Mouse (Mus musculus): Measurements from ENCODE around the gene Kmt5a. TPM values are rescaled to one million over a fixed set of nuclear protein-coding genes. Genes with fewer than 3 reads are reported as not detected.

Kmt5a gene
- total RNA-seq, 2 experiments from 2014 or later, result 57.6 to 66.0 TPM

DNA sequence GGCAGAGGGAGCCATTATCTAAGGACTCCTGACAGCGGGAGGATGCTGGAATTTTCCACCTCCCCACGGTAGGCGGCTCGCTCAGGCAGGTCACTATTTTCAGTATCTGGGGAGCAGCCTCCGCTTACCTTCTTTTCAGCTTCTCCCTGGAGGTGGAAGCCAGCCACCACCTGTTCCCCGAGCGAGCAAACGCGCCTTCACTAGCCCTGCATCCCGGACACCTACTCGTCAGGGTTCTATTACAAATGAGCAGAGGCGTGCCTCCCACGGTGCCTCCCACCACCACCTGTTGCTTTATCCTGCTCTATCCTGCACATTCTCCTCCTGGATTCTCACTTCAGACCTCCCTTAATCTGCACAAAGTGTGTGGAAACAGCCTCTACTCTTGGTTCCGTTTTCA is 64.0 kb downstream of the Kmt5a start:
- peak; percentile 85 to 97 for DNase-seq (ENCODE audit: low spot score in 2 of 2)
- intact Hi-C loops (cut with DNase I), result loop anchor here (1.0 to 5.0 kb wide), 2 partner anchors 15 to 34 kb away; no protein-coding TSS in a partner anchor

DNA sequence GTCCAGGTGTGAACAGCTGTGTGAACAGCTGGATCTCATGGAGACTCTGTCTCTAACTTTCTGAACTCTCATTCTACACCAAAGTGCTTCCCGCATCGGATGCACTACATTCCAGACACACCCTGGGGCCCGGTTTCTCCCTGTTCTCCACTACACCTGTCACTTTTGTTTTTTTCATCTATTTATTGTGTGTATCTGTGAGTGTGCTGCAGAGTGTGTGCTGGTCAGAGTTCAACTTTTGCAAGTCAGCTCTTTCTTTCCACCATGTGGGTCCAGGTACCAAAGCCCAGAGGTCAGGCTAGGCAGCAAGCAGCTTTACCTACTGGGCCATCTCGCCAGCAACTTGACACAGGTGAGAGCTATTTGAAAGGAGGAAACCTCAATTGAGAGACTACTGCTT is 65.5 kb downstream of the Kmt5a start:
- no peak for DNase-seq (ENCODE audit: low spot score in 2 of 2)
- intact Hi-C loops (cut with DNase I), result no loop called here

DNA sequence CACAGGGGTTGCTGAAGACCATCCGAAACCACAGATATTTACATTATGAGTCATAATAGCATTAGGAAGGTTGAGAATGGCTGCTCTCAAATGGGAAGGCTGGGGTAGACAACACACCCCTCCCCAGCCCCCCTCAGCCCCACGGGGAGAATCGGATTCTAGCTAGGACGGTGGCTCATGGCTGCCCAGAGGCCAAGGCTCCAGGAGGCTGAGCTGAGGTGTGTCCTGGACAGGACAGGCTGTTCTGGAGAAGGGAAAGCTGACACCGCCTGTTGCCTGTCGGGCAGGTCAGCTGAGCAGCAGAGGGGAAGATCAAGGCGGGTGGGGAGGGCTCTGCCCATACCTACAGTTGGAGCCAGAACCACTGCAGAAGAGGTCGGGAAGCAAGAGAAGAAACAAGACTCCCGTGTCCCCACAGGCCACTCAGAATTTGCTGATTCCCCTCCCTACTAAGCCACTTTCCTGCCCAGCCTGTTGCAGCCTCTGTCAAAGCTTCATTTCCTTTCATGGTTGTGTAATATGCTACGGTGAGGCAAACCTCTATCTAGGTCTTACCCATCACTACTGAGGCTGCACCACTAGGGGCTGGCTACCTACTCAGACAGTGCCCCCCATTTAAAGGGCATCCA is 67.1 kb downstream of the Kmt5a start:
- no peak for DNase-seq (ENCODE audit: low spot score in 2 of 2)
- intact Hi-C loops (cut with DNase I), result no loop called here

DNA sequence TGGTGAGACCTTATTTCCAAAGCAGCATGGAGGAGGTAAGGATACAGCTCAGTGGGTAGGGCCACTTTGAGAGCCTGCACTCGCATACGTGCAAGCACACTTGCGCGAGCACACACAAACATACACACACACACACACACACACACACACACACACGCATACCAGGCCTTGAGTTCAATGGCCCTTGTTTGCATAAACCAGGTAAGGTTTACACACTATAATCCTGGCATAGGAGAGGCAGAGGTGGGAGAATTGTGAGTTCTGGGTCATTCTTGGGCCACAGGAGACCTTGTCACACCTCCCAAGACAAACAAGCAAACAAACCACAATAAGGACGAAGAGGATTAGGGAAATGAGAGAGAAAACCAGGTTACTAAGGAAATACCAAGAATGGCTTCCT is 69.5 kb downstream of the Kmt5a start:
- DNase-seq (ENCODE audit: low spot score in 2 of 2), result no peak
- intact Hi-C loops (cut with DNase I), result no loop called here

DNA sequence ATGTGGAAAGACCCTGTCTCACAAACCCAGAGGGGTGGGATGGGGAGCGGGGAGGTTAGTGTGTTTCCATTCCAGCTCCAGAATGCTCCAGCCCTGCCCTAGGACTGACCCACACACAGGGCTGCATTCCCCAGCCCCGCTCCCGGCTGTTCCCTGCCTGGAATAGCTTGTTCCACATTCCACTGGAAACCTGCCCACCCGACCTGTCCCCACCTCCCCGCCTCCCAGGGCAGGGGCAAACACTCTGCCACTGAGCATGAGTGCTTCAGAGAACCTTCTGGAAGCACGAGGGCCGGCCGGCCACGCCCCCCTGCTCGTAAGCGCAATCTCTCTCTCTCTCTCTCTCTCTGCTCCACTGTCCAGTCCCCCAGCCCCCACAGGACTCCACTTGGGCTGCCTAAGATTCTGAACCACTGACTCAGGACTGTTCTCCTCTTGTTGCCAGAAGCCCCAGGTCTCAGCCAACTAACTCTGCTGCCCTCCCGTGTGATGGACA is 70.1 kb downstream of the Kmt5a start:
- intact Hi-C loops (cut with DNase I), result no loop called here

DNA sequence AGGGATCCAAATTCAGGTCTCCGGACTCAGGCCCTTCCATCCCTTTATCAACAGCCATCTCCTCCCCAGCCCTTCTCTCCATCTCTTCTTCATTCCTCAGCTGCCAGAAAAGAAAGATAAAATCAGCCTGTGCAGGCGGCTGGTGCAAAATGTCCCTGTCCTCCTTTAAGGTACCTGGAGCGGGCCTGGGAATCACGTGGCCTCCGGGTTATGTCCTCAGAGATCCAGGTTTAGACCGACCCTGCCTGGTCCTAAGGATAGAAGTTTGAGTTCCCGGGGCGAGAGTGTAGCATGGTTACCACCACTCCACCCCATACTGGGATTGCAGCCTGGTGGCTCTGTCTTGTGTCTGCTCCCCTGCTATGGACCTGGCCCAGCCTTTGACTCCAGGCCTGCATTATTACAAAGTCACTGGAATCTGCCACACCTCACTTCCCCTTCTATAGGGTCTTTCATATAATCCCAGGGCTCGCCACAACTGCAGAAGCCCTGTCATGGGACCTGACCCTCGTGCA is 70.9 kb downstream of the Kmt5a start:
- intact Hi-C loops (cut with DNase I), result no loop called here

More for the DNA sequence above, 70.1 kb downstream of the Kmt5a start:
- no peak for DNase-seq (ENCODE audit: low spot score in 2 of 2)

More for the DNA sequence above, 70.9 kb downstream of the Kmt5a start:
- no peak for DNase-seq (ENCODE audit: low spot score in 2 of 2)

Small RNA genes within 50 kb of the gene (microRNA-seq; reads per million reads assigned to microRNA genes)
- 1.0 to 1.5 reads per million in 2 experiments for gene Gm27486

Other genes with a start within 250 kb of the Kmt5a start
- gene Pitpnm2, start 190.2 kb upstream of the Kmt5a start, total RNA-seq (2021), result 100 to 1,000 TPM; 275 to 292 TPM
- 10 to 100 TPM; 17.5 to 23.1 TPM for gene Mphosph9, start 112.0 kb upstream of the Kmt5a start, total RNA-seq (2021)
- gene 2810006K23Rik, start 111.8 kb upstream of the Kmt5a start, total RNA-seq (2021), result 10 to 100 TPM; 16.4 to 17.5 TPM
- 100 to 1,000 TPM; 154 to 177 TPM for gene Cdk2ap1, start 76.8 kb upstream of the Kmt5a start, total RNA-seq (2021)
- 100 to 1,000 TPM; 162 to 174 TPM for gene Sbno1, start 13.9 kb upstream of the Kmt5a start, total RNA-seq (2021)
- gene Rilpl2, start 38.4 kb downstream of the Kmt5a start, total RNA-seq (2021), result 10 to 100 TPM; 18.6 to 19.7 TPM
- 10 to 100 TPM; 21.0 to 27.2 TPM for gene Snrnp35, start 43.2 kb downstream of the Kmt5a start, total RNA-seq (2021)
- gene Rilpl1, start 91.5 kb downstream of the Kmt5a start, total RNA-seq (2021), result 10 to 100 TPM; 75.2 to 95.7 TPM
- 100 to 1,000 TPM in 1 of 2 experiments, 10 to 100 TPM in 1; 96.4 to 113 TPM for gene Tmed2, start 100.8 kb downstream of the Kmt5a start, total RNA-seq (2021)
- gene Ddx55, start 112.9 kb downstream of the Kmt5a start, total RNA-seq (2021), result 10 to 100 TPM; 22.0 to 27.9 TPM
- gene Eif2b1, start 139.2 kb downstream of the Kmt5a start, total RNA-seq (2021), result 10 to 100 TPM; 31.3 to 31.7 TPM
- gene Gtf2h3, start 139.2 kb downstream of the Kmt5a start, total RNA-seq (2021), result 10 to 100 TPM; 26.6 to 30.5 TPM
- 10 to 100 TPM; 64.2 to 65.2 TPM for gene Atp6v0a2, start 188.6 kb downstream of the Kmt5a start, total RNA-seq (2021)